Mouse (Mus musculus): Measurements from ENCODE around the gene Plbd2.

The Plbd2 gene

DNA sequence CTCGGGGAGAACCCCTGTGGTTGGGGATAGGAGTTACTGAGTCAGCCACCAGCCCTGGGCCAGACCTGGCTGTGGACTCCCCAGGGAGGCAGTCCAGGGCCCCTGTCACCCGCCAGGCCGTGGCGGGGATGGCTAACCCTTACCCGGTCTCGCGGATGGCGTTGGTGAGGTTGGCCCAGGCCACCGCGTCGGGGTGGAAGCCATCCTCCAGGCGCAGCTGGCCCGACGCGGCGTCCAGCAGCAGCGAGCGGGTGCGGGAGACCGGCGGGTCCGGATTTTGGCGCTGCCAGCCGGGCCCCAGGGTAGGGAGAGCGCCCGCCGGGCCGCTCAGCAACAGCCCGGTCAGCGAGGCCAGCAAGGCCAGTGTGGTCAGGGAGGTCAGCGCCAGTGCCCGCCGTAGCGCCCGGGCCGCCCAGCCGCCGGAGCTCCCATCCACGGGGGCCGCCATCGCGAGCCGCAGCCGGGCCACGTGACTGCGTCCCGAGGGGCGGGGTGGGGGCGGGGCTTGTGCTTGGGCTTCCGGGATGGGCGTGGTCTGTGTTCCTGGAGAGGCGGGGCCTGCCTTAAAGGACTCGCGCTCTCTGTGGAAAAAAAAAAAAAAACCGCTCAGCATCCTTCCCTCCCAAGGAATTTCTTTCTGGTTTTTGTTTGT is at the start of gene Plbd2:
Gene Plbd2 (minus strand): TSS at position 482 of the 652 bp plus-strand sequence.
- peak; percentile 63 to 69 for DNase-seq (ENCODE audit: low spot score in 2 of 2)

DNA sequence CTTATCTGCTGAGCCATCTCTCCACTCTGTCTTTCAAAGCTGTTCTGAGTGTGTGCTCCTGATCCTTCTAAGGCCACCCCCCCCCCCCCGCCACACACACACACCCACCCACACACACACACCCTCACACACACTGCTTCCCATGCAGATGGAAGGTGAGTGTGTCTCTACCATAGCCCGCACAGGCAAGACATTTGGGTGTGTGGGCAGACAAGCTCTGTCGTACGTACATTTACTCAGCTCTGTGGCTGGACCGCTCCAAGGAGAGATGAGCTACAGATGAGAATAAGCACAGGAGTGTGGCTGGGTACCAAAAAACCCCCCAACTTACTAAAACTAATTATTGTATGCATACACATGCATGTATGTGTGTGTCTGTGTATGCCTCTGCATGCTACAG is 47.2 kb upstream of the Plbd2 start:
- no peak for DNase-seq (ENCODE audit: low spot score in 2 of 2)

DNA sequence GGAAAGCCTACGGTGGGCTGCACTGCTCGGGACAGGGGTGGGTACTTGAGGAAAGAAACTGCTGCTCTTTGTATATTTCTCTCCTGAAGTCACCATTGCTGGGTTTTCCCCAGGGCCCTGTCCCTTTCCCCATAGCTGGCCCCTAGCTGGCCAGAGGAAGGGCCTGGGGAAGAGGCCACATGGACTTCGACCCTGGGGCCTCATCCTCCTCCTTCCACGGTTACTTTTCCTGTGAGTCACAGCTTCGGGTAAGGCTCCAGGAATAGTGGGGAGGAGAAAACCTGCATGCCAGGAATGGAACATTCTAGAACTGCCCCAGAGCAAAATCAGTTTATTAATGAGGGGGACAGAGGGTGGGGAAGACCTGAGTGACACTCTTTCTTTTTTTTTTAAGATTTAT is 46.7 kb upstream of the Plbd2 start:
- DNase-seq (ENCODE audit: low spot score in 2 of 2) = no peak

DNA sequence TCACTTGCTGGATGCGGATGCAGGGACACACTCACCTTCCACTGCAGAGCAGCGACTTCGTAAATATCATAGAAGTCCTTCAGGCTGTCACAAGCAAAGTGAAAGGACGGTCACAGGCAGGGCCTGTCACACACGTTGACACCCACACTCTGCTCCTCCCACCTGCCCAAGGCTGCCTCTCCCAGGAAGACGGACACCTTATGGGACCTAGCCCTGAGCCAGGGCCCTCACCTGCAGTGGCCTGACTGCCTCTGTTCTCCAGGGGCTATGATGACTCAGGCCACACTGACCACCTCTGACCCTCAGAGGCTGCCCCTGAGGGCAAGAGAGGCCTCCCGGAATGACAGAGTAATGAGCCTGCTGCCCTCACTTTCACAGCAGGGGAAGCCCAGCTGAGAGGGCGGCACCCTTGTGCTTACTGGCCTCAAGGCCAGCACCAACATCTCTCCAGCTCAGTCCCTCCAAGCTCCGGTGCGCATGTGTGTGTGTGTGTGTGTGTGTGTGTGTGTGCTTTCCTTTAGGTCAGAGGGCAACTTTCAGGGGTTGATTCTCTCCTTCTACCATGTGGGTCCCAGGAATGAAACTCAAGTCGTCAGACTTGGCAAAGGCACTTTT is 44.9 kb upstream of the Plbd2 start:
- no peak for DNase-seq (ENCODE audit: low spot score in 2 of 2)

DNA sequence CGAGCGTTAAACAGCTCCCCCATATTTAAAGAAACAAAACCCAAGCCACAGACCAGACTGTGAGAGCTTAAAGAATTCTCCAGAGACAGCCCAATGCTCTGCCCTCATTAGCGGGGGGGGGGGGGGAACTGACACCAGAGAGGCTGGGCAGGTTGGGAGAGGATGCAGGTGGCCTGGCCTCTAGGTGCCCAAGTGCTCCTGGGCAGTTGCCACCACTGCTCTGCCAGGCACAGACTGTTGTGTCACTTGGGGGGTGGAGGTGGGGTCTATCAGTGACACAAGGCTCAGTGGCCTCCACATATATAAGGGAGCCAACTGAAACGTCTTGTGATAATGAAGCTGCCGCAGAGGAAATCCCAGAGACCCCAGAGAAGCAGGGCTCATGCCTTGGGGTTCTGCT is 33.2 kb upstream of the Plbd2 start:
- no peak for DNase-seq (ENCODE audit: low spot score in 2 of 2)

DNA sequence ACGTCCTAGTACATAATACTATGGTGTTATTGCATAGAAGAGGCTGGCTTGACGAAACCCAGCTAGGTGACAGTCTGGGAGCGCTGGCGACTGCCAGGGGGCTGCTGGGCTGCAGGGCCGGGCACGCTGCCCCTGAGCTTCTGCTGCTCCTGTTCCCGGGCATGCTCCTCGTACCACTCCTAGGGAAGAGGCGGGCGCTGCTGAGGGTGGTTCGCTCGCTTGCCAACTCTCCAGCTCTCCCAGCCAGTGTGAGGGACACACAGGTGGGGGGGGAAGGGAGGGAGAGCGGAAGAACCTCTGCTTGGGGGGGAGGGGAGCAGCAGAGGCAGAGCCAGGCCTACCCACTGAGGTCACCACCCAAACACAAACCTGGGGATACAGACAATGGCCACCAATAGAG is 32.6 kb upstream of the Plbd2 start:
- peak; percentile 46 to 56 for DNase-seq (ENCODE audit: low spot score in 2 of 2)

DNA sequence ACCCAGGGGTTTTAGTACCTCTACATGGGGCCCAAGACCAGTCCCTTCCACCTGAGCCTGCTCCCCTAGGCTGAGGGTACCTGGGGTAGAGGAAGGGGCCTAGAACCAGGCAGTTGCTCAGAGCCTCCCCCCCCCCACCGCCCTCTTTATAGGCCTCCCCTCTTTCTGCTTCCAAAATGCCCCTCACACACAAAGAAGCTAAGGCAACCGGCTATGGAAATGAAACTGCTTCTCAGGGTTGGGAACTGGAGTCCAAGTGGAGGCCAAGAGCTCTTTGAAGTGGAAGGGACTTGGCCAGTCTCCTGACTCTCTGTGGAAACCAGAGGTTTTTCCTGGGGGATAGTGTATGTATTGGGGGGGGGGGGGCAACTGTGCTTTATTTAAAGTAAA is 31.3 kb upstream of the Plbd2 start:
- DNase-seq (ENCODE audit: low spot score in 2 of 2) = no peak

DNA sequence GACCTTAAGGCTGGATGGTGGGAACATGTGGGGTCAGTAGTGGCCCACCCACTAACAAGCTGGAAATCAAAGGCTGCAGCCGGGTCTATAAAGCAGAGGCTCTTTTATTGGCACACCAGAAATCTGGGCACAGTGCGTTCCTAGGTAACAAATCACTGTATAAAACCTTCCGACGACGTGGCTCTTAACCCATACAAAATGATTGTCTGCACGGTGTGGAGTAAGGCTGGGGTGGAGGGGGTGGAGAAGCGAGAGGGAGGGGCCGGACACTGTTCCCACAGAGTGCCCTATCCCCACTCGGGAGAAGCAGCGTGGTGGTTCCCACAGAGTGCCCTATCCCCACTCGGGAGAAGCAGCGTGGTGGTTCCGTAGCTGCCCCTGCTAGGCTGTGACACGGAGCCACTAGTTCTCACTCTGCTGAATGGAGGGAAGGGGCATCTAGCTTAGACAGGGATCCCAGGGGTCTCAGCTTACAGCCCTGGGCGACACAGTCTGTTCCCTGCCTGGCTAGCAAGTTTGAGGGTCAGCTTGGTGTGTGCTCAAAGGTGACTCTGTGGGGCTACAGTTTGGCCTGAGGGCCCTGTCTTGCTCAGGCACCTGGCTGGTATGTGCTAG is 30.8 kb upstream of the Plbd2 start:
- no peak for DNase-seq (ENCODE audit: low spot score in 2 of 2)

DNA sequence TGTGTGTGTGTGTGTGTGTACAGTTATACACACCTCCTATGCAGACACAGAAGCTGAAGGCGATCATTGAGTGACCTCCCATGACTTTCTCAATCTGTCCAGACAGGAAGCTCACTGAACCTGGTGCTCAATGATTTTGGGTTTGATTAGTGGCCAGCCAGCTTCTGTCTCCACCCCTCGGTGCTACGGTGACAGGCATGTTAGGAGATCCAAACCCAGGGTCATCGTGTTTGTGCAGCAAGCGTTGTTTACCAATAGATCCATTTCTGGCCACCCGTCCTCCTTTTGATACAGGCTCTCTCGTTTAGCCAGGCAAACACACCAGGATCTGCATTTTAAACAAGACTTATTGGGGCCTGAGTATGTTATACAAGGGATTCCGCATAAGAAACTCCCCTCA is 28.2 kb upstream of the Plbd2 start:
- DNase-seq (ENCODE audit: low spot score in 2 of 2) = no peak

DNA sequence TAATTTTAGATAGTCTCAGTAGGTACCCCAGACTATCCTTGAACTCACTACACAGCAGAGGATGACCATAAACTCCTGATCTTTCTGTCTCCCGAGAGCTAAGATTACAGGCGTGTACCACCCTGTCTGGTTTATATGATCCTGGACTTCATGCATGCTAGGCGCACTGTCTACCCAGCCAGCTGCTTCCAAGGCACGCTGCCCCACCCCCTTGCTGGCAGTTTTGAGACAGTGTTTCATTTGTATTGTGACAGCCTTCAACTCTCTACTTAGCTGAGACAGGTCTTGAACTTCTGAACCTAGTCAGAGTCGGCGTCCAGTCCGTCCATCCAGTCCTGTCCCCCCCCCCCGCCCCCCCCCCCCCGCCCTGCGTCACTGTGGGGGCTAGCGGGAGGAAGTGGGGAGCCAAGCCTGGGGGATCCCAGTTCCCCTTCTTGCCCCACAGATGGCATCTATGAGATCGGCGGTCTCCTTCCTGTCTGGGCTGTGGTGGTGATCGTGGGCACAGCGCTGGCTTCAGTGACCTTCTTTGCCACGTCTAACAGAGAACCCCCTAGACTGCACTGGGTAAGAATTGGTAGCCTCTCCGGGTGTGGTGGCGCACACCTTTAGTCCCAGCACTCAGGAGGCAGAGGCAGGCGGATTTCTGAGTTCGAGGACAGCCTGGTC is 24.0 kb upstream of the Plbd2 start:
- DNase-seq (ENCODE audit: low spot score in 2 of 2) = no peak

DNA sequence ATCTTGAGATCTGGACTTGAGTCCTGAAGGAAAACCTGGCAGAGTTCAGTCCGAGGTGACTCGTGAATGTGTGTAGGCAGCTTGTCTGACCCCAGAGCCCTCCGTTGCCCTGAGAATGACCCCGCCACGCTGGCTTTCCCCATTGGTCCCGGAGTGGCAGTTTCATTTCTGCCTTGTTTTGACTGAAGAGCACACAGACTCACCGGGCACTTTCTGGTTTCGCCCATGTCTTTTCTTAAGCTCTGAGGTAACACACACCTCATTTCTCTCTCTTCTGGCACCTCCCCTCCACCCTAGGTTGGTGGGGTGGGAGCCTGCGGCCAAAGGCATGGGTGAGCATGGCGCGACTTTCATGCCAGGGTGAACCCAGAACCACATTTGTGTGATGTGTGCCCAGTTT is 22.9 kb upstream of the Plbd2 start:
- DNase-seq (ENCODE audit: low spot score in 2 of 2) = no peak

DNA sequence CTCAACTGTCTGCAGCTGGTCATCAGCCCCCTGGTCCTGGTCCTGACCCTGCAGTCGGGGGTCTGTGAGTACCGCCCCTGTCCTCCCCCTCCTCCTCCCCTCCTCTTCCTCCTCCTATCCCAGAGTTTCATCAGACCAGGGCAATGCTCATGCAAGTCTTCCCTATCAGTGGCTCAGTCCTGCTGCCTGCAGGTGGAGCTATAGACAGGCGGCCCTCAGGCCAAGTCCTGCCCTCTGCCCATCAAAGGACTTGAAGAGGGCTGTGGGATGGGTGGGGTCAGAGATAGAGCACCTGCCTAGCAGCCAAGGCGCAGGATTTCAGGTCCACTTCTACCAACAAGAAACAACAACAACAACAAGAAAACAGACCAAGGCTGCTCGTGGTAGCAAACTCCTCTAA is 22.3 kb upstream of the Plbd2 start:
- no peak for DNase-seq (ENCODE audit: low spot score in 2 of 2)

DNA sequence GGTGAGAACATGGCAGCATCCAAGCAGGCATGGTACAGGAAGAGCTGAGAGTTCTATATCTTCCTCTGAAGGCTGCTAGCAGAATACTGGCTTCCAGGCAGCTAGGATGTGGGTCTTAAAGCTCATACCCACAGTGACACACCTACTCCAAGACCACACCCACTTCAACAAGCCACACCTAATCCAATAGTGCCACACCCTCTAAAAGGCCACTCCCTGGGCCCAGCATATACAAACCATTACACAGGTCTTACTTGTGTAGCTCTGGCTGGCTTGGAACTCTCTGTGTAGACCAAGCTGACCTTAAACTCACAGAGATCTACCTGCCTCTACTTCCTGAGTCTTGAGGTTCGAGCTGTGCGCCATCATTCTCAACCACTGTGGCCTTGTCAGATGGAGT is 21.3 kb upstream of the Plbd2 start:
- no peak for DNase-seq (ENCODE audit: low spot score in 2 of 2)

DNA sequence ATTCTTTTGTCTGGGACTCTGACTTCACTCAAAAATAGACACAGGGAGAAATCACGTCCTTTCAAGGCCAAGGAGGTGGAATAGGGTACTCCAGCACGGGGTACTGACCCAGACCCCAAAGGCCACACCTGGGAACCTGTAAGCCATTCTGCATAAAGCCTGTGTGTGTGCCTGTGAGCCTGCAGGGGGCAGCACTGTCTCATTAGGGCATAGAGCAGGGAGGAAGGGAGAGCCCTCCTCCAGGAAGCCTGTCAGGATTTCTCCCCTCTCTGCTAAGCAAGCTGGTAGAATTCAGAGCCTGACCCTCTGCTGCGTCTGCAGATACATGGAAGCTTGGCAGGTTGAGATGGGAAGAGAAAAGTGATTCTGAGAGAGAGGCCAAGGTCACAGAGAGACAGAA is 19.2 kb upstream of the Plbd2 start:
- DNase-seq (ENCODE audit: low spot score in 2 of 2) = no peak

DNA sequence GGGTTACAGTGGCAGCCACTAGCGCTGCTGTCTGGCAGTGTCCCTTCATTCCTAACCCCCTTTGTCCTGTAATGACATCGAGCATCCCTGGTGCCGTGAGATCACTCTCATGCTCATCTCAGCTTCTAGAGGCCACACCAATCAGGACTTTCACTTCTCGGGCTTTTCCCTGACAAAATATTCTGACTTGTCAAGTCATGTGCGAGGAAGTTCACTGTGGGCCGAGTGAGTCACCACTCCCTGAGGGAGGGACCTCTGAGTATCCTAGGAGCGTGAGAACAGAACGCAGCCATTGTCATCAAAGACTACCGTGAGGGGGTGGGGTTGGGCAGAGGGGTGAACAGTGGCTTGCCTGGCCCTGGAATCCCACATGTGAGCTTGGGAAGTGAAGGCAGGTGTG is 14.1 kb upstream of the Plbd2 start:
- DNase-seq (ENCODE audit: low spot score in 2 of 2) = peak; percentile 87

DNA sequence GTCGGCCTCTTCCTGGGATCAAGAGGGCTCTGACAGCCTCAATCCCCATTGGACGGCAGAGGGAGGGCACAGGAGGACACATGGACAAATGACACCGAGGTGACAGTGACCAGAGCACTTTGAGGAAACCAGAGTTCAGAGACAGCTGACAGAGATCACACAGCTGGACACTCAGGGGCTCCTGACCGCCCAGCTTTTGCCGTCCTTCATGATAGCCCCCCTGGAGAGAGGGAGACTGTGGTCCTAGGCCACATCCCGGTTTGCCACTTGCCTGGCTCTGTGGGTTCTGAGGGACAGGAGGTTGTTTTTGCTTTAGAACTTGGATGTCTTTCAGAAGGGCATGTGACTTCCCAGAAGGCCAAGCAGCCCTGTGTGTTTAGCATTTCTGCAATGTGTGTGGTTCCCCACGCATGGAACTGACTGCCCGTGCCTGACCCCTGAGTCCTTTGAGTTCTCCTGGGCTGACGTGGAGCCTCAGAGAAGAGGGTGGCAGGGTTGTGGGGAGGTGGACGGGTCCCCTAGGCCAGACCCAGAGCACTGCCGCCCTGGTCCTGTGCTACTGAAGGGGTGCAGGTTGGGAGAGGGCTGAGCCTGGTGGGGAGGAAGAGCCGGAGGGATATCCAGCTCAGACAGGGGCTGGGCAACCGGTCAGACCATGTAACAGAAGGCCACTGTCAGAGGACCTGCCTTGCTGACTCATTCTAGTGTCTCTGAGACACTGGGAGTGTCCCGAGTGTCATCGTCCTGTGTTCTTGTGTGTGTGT is 13.0 kb upstream of the Plbd2 start:
- DNase-seq (ENCODE audit: low spot score in 2 of 2) = peak; percentile 69 to 74

DNA sequence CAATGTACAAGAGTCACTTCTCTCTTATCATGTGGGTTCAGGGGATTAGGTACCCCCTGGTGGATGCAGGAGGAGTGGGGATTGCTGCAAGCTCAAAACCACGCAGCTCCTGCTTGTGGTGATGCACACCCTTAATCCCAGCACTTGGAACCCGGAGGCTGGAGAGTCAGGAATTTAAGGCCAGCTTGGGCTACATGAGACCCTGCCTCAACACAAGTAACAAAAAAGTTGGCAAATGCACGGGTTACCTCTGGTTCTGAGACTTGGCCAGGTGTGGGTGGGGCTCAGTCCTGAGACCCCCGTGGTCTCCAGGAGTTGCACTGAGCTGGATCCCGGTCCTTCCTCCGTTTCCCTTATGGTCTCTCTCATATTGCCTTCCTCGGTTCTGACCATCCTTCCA is 12.0 kb upstream of the Plbd2 start:
- DNase-seq (ENCODE audit: low spot score in 2 of 2) = no peak

DNA sequence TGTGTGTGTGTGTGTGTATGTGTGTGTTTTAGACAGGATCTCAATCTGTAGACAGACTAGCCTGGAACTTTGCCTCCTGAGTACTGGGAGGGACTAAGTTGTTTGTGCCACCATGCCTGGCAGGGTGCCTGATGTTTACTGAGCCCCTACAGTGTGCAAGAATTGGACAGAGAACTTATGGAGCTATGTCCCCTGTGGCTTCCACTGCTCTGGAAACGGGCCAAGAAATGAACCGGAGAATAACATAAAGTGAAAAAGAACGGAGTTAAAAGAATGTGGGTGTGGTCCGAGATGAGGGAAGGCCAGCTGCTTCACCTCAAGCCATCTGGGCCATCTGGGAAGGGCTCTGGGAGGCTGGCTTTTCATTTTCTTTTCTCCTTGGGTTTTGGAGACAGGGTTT is 11.3 kb upstream of the Plbd2 start:
- peak; percentile 41 to 54 for DNase-seq (ENCODE audit: low spot score in 2 of 2)

DNA sequence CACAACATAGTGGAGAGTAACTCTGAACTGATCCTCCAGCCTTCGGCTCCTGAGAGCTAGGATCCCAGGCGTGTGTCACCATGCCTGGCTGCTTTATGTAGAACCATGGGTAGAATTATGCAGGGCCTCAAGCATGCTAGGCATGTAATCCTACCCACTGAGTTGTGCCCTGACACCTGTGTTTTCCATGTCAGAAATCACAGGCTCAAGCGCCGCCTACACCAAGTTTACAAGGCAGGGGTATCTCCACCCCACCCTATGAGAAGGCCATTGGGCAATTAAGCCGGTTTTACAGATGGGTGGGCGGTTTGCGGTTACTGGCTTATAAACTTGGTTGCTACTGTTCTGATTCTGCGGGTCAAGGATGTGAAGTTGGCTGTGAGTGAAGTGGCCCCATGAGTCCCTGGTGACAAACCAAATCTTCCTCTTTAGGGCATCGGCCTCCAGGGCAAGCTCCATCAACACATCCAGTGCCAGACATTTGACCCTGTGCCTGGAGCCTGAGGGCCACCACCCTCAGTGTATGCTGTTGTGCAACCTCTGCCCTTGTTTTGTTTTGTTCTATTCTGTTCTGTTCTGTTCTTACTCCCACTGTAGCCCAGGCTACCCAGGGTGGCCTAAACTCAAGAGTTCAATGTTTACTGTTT is 10.7 kb upstream of the Plbd2 start:
- peak; percentile 35 to 38 for DNase-seq (ENCODE audit: low spot score in 2 of 2)

DNA sequence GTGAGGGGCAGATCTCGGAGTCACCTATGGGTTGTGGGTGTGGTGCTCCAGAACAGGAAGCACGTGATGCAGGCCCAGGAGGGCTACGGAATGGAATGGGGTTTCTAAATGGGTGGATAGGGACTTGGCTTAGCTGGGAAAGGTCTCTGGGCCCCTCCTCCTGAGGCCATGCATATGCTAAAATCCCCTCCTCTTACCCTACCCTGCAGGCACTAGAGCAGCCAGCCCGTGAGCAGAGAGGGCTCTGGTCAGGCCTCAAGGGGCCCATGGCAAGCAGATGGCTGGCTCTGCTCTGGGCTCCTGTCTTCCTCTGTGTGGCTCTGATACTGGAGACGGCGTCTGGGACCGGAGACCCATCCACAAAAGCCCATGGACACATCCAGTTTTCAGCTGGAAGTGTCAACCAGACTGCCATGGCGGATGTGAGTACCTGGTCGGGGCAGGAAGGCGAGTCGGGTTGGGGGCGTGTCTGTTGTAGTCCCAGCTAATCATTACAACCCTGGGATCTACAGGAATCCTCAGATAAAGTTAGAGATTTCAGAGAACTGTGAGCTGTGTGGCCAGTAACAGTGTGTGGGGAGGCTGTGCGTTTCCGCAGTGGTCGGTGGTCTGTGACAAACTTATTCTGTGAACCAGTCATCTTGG is 9.6 kb upstream of the Plbd2 start:
- DNase-seq (ENCODE audit: low spot score in 2 of 2) = peak in 1 of 2 experiments; percentile 19

DNA sequence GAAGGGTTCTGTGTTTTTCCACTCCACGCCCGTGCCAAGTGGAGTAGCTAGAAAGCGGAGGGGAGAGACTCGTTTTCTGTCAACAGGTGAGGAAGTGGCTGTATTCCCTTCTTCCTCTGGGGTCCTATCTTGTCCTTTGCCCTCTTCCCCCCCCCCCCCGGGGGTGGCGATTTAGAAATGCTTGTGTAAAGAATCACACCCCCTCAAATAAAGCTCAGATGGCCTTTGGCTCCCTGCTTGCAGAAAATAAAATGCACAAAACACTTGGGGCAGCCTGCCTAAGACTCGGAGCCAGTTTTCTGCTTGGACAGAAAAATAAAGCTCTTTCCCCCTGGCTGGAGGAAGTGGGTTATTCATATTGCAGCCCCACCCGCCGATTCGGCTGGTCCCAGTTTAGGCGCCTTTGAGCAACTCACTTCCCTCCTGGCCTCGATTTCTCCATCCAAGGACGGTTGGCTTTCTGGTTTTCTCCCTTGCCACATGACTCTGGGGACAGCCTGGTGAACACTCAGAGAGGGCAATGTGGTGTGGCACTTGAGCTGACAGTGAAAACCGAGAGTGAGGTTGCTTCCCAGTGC is 8.3 kb upstream of the Plbd2 start:
- peak; percentile 54 to 61 for DNase-seq (ENCODE audit: low spot score in 2 of 2)

Data from heart, adult 9 months (tissue).